Mouse (Mus musculus): ENCODE data around the gene Cacna1a. TPM values are rescaled to one million over a fixed set of nuclear protein-coding genes. Genes with fewer than 3 reads are reported as not detected.

The Cacna1a gene
- polyA plus RNA-seq, 1 experiment from 2014 or later: 10.9 TPM

DNA sequence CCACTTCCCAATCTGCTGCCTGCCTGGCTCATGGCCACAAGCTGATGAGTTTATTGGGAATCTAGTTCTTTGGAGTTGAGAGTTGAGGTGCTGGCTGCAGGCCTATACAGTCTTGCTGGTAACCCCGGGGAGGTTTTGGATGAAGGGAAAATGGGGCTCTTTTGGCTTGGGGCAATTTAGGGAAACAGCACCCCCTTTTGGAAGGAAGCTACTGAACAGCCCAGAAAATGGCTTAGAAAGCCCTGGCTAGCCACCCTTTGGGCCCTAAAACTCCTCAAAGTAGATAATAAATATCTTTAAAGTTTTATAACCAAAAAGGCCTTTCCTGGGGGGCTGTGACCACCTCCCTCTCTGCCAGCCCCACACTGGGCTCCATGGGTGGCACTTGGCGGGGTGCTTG lies 129.9 kb downstream of the Cacna1a start:
- no peaks in the 10 kb centered on the region for H3K4me1 ChIP-seq
- H3K36me3 ChIP-seq: no peaks in the 10 kb centered on the region
- no peaks in the 10 kb centered on the region for H3K9me3 ChIP-seq
- no peak overlapping the region for H3K27ac ChIP-seq
- WGBS: 67% methylated on average over 2 of the region's 2 CpGs
- no peak overlapping the region for H3K4me3 ChIP-seq
- no peaks in the 10 kb centered on the region for H3K27me3 ChIP-seq
- no peak overlapping the region for H3K4me2 ChIP-seq
- no peak for ATAC-seq (ENCODE audit: insufficient number of reproducible peaks, insufficient read depth, low FRiP score, low TSS enrichment, low read depth)
- H3K9ac ChIP-seq: no peak overlapping the region

DNA sequence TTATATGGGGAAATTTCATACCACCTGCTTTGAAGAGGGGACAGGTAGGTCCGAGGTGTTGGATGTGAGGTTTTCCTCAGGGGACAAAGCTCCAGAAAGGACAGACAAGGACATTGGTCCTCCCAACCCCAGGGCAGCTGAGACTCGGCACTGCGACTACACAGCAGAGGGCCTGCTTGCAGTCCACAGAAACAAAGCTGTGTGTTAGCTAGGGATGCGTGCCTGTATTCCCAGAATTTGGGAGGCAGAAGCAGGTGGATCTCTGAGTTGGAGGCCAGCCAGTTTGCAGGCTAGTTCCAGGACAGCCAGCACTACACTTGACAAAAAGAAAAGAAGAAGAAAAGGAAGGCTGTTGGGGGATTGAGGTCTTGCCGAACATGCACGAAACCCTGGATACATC lies 130.5 kb downstream of the Cacna1a start:
- Histone ChIP-seq H3K27me3 (no peaks in the 10 kb centered on the region), H3K27ac (no peak overlapping the region), H3K4me2 (no peak overlapping the region), H3K36me3 (no peaks in the 10 kb centered on the region), H3K4me1 (no peaks in the 10 kb centered on the region), H3K9me3 (no peaks in the 10 kb centered on the region), H3K4me3 (no peak overlapping the region), H3K9ac (no peak overlapping the region)
- no peak for ATAC-seq (ENCODE audit: insufficient number of reproducible peaks, insufficient read depth, low FRiP score, low TSS enrichment, low read depth)
- 80% methylated on average over 6 of the region's 6 CpGs for WGBS

DNA sequence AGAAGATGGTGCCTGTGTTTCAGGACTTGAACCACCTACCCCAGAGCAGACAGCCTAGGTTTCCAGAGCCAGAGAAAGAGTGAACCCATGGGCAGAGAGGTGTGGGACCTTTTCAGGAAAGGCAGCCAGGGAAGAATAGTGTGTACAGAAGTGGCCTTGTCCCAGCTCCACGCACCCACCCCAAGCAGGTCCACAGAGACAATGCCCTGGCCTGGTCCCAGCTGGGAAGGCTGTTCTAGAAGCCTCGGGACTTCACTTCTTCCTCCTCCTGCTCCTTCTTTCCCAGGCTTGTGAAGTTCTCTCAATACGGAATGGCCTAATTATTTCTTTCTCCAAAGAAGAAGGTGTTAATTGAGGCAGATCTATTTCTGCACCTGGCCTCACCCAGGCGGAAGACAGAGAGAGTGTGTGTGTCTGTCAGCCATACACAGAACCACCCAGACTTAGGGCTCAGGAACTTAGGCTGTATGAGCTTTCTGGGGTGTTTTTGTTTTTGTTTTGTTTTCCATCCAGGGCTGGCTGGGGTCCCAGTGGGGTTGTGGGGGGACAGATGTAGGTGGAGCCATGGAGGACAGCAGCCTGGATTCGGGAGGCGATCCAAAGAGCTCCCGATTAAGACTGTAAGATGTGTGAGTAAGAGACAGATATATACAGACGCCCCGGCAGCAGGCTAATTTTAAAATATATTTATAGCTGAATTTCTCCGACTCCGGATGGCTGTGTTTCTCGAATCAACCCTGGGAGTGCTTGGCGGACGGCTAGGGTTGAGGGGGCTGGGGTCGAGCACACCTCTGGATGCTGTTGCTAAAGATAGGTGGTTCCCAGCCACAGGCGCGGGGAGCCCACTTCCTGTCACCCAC lies 131.8 kb downstream of the Cacna1a start:
- no peak for ATAC-seq (ENCODE audit: insufficient number of reproducible peaks, insufficient read depth, low FRiP score, low TSS enrichment, low read depth)
- Histone ChIP-seq H3K9me3 (no peaks in the 10 kb centered on the region), H3K9ac (no peak overlapping the region), H3K4me1 (no peaks in the 10 kb centered on the region), H3K27ac (no peak overlapping the region), H3K27me3 (no peaks in the 10 kb centered on the region), H3K4me3 (no peak overlapping the region), H3K36me3 (no peaks in the 10 kb centered on the region), H3K4me2 (no peak overlapping the region)
- 70% methylated on average over 17 of the region's 17 CpGs for WGBS

DNA sequence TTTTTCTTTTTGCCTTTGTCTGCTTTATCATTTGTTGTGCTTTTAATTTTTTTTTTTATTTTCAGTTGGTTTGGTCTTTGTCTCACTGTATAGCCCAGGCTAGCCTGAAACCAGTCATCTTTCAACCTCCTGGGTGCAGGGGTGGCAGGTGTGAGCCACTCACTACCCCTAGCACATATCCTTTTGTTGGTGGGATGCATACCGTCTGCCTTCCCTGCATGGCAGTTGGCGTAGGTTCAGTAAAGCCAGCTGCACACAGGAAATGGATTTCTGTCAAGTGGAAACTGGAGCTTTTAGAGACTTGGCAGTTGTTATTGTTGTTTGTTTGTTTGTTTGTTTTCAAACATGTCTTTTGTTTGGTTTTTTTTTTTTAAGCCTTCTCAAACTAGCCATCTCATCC lies 132.8 kb downstream of the Cacna1a start:
- ATAC-seq (ENCODE audit: insufficient number of reproducible peaks, insufficient read depth, low FRiP score, low TSS enrichment, low read depth): no peak
- Histone ChIP-seq H3K4me1 (no peaks in the 10 kb centered on the region), H3K27me3 (no peaks in the 10 kb centered on the region), H3K9ac (no peak overlapping the region), H3K9me3 (peaks cover 3% of the 10 kb centered on the region; the same call in 1 of the 2 replicates), H3K27ac (no peak overlapping the region), H3K4me2 (no peak overlapping the region), H3K4me3 (no peak overlapping the region), H3K36me3 (no peaks in the 10 kb centered on the region)
- WGBS: 65% methylated on average over 2 of the region's 2 CpGs

DNA sequence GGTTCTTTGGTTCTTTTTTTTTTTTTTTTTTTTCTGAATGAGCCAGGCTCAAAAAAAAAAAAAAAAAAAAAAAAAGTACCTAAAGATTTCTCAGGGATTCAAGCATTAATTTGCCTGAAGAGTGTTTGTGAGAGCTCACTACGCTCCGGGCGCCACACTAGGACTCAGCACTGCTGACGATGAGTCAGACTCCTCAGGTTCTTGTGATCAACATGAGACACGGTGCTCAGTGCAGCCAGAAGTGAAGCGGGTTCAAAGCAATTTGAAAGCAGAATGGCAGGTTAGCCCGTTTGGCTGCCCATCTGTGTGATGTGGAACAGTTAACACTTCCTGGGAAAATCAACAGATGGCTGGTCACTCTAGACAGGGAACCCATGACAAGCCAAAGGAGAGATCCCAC lies 139.8 kb downstream of the Cacna1a start:
- WGBS: 83% methylated on average over 7 of the region's 7 CpGs
- Histone ChIP-seq H3K4me1 (no peaks in the 10 kb centered on the region), H3K27ac (no peak overlapping the region), H3K4me3 (no peak overlapping the region), H3K9me3 (peaks cover 7% of the 10 kb centered on the region; the same call in 1 of the 2 replicates), H3K36me3 (no peaks in the 10 kb centered on the region), H3K4me2 (no peak overlapping the region), H3K9ac (no peak overlapping the region), H3K27me3 (no peaks in the 10 kb centered on the region)
- ATAC-seq (ENCODE audit: insufficient number of reproducible peaks, insufficient read depth, low FRiP score, low TSS enrichment, low read depth): no peak

DNA sequence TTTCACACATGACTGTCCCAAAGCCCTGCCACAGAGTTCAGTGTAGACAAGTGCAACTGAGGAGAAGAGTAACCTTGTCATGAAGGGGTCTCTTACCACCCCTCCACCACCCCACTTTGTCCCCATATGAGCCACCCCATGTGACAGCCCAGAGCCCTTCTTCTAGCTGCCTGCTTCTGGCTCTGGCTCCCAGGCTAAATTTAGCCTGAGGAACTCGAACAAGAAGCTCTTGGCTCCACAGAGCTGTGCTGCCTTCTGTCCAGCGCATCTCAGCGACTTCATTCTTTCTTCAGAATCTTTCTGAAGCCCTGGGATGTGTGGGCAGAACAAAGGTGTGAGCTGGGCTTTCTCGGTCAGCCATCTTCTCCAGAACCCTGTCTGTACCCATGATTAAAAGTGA lies 141.3 kb downstream of the Cacna1a start:
- H3K27ac ChIP-seq: no peak overlapping the region
- H3K4me2 ChIP-seq: no peak overlapping the region
- no peak overlapping the region for H3K9ac ChIP-seq
- no peak overlapping the region for H3K4me3 ChIP-seq
- ATAC-seq (ENCODE audit: insufficient number of reproducible peaks, insufficient read depth, low FRiP score, low TSS enrichment, low read depth): no peak
- no peaks in the 10 kb centered on the region for H3K4me1 ChIP-seq
- H3K36me3 ChIP-seq: no peaks in the 10 kb centered on the region
- WGBS: 78% methylated on average over 4 of the region's 4 CpGs
- no peaks in the 10 kb centered on the region for H3K27me3 ChIP-seq
- peaks cover 7% of the 10 kb centered on the region; the same call in 1 of the 2 replicates for H3K9me3 ChIP-seq

DNA sequence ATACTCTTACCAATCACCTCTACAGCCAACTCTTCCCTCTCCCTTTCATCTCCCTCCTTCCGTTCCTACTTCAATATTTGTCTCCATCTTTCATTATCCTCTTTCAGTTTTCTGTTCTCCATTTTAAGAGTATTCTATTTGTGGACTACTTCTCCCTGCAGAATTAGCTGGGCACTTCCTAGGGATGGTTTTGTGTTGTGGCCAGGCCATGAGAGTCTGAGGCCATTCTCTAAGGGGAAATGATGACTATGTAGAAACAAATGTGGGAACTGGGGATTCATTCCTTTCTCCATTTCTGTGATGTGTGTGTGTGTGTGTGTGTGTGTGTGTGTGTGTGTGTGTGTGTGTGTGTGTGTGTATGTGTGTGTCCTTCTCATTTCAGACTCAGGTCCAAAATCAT lies 144.5 kb downstream of the Cacna1a start:
- Histone ChIP-seq H3K9me3 (0 out of 2 replicates have a peak, but pooled peaks cover 4% of the 10 kb centered on the region), H3K27me3 (no peaks in the 10 kb centered on the region), H3K4me1 (no peaks in the 10 kb centered on the region), H3K9ac (no peak overlapping the region), H3K27ac (no peak overlapping the region), H3K4me3 (no peak overlapping the region), H3K4me2 (no peak overlapping the region), H3K36me3 (no peaks in the 10 kb centered on the region)
- WGBS: 85% methylated on average over 1 of the region's 1 CpGs
- ATAC-seq (ENCODE audit: insufficient number of reproducible peaks, insufficient read depth, low FRiP score, low TSS enrichment, low read depth): no peak

DNA sequence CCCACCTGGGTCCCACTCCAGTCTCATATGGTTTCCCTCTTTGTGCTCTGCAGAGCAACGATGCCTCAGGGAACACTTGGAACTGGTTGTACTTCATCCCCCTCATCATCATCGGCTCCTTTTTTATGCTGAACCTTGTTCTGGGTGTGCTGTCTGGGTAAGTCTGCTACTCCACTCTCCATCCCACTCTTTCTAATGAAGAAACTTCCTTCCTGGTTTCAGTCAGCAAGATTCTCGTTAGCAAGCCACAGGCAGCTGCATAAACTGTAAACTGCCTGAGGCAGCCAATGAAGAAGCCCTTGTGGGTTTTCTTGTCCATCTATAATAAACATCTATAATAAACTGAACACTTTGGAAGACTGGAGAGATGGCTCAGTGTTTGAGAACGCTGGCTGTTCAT lies 145.1 kb downstream of the Cacna1a start:
- Histone ChIP-seq H3K9ac (no peak overlapping the region), H3K4me2 (no peak overlapping the region), H3K36me3 (no peaks in the 10 kb centered on the region), H3K4me3 (no peak overlapping the region), H3K27me3 (no peaks in the 10 kb centered on the region), H3K4me1 (no peaks in the 10 kb centered on the region), H3K9me3 (0 out of 2 replicates have a peak, but pooled peaks cover 4% of the 10 kb centered on the region), H3K27ac (no peak overlapping the region)
- WGBS: 71% methylated on average over 4 of the region's 4 CpGs
- no peak for ATAC-seq (ENCODE audit: insufficient number of reproducible peaks, insufficient read depth, low FRiP score, low TSS enrichment, low read depth)

DNA sequence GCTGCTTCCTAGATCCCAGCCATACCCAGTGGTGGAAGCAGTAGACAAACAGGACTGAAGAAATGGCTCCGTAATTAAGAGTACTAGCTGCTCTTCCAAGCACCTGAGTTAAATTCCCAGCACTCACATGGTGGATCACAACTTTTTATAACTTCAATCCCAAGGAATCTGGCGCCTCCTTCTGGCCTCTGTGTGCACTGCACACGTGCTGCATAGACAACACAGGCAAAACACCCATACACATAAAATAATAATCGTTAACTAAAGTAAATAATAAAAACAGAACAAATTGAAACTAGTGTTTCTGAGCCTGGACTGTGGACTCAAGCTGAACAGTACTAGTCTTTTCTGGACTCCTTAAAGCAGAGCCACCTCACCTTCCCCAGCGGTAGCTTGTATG lies 148.7 kb downstream of the Cacna1a start:
- Histone ChIP-seq H3K4me2 (no peak overlapping the region), H3K27me3 (no peaks in the 10 kb centered on the region), H3K27ac (no peak overlapping the region), H3K9ac (no peak overlapping the region), H3K4me1 (no peaks in the 10 kb centered on the region), H3K36me3 (no peaks in the 10 kb centered on the region), H3K9me3 (0 out of 2 replicates have a peak, but pooled peaks cover 4% of the 10 kb centered on the region), H3K4me3 (no peak overlapping the region)
- 80% methylated on average over 5 of the region's 5 CpGs for WGBS
- no peak for ATAC-seq (ENCODE audit: insufficient number of reproducible peaks, insufficient read depth, low FRiP score, low TSS enrichment, low read depth)

DNA sequence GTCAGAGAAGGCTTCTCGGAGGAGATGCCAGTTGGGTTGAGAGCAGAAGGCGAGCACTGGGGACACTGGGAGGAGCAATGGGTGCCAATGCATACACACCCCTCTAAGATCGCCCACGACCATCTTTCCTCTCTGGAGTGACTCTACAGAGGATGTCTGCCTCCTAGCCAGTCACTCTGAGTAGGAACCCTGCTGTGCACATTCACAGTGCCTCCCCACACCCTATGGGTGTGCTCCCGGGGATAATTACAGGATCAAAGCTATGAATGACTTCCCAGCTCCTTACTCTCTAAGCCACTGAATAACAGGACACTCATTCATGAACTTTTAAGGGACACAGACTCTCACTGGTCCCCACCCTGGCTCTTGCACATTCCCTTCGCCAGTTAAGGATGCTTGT lies 151.1 kb downstream of the Cacna1a start:
- H3K36me3 ChIP-seq: no peaks in the 10 kb centered on the region
- H3K4me2 ChIP-seq: no peak overlapping the region
- H3K4me3 ChIP-seq: no peak overlapping the region
- H3K9me3 ChIP-seq: no peaks in the 10 kb centered on the region
- no peak overlapping the region for H3K9ac ChIP-seq
- no peak for ATAC-seq (ENCODE audit: insufficient number of reproducible peaks, insufficient read depth, low FRiP score, low TSS enrichment, low read depth)
- no peaks in the 10 kb centered on the region for H3K4me1 ChIP-seq
- WGBS: 56% methylated on average over 6 of the region's 6 CpGs
- no peak overlapping the region for H3K27ac ChIP-seq
- no peaks in the 10 kb centered on the region for H3K27me3 ChIP-seq

DNA sequence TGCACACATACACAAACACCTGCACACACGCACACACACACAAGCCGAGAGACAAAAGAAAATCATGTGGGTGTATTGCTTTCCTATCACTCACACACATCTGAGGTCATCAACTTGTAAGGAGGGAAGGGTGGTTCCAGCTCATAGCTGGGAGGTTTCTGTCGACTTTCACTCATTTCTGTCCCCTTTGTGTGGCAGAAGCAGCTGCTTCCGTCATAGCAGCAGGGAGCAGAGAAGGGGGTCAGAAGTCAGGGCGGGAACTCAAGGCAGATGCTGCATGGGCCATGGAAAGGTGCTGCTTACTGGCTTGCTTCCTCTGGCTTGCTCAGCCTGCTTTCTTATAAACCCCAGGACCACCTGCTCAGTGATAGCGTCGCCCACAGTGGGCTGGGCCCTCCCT lies 154.2 kb downstream of the Cacna1a start:
- WGBS: 68% methylated on average over 7 of the region's 7 CpGs
- Histone ChIP-seq H3K4me2 (no peak overlapping the region), H3K9me3 (no peaks in the 10 kb centered on the region), H3K4me3 (no peak overlapping the region), H3K9ac (no peak overlapping the region), H3K36me3 (no peaks in the 10 kb centered on the region), H3K27ac (no peak overlapping the region), H3K27me3 (no peaks in the 10 kb centered on the region), H3K4me1 (no peaks in the 10 kb centered on the region)
- ATAC-seq (ENCODE audit: insufficient number of reproducible peaks, insufficient read depth, low FRiP score, low TSS enrichment, low read depth): no peak

DNA sequence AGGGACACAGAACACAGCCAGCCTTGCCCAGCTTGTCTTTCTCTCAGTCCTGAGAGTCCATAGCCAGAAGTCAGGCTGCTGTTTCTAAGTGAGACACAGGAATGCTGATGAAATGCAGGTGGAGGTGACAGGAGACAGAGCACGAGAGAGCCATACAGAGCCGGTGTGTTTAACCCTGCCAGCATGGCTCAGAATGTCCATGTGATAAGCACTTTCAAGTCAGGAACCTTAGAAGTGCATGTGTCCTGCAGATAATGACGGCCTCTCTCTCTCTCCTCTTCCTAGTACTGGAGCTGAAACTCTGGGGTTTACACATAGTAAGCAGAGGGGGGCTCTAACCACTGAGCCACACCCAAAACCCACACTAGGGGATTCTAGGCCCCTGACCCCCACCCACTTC lies 157.3 kb downstream of the Cacna1a start:
- ATAC-seq (ENCODE audit: insufficient number of reproducible peaks, insufficient read depth, low FRiP score, low TSS enrichment, low read depth): no peak
- Histone ChIP-seq H3K9me3 (no peaks in the 10 kb centered on the region), H3K4me2 (no peak overlapping the region), H3K27ac (no peak overlapping the region), H3K4me3 (no peak overlapping the region), H3K4me1 (no peaks in the 10 kb centered on the region), H3K27me3 (no peaks in the 10 kb centered on the region), H3K9ac (no peak overlapping the region), H3K36me3 (no peaks in the 10 kb centered on the region)
- 48% methylated on average over 3 of the region's 3 CpGs for WGBS
